Mouse (Mus musculus) MEL (cell line): ENCODE results near the gene Tmtc3. TPM values are rescaled to one million over a fixed set of nuclear protein-coding genes. Genes with fewer than 3 reads are reported as not detected.

ENCODE experiments used
- DNase-seq: peaks from one replicate; pipeline ENCODE4 v3.0.0; 2011; ENCODE audit warnings: low read depth, low spot score
- H3K27ac ChIP-seq: 2 replicates; pipeline ENCODE4 v1.5.1; 2012; ENCODE audit warnings: low read depth, mild to moderate bottlenecking, control low read depth, low read length, moderate library complexity; ENCODE audit not compliant: control insufficient read depth
- H3K27me3 ChIP-seq, 2 experiments: fragments of 150-350 bp in 1 of 2; sonication (generic) in 1 of 2; 2 replicates each; pipeline ENCODE4 v1.6.1; 2012; ENCODE audit warnings: low read length in 2 of 2, mild to moderate bottlenecking in 2 of 2, improper control_type of control experiment in 1 of 2, moderate library complexity in 1 of 2; ENCODE audit not compliant: insufficient read depth in 2 of 2, control insufficient read depth in 1 of 2
- H3K36me3 ChIP-seq, 2 experiments: 2 replicates each; pipeline ENCODE4 v1.6.1; 2012 to 2014; ENCODE audit warnings: low read length in 2 of 2, improper control_type of control experiment in 1 of 2, inconsistent platforms in 1 of 2, mild to moderate bottlenecking in 1 of 2; ENCODE audit not compliant: insufficient read depth in 2 of 2, control insufficient read depth in 1 of 2
- H3K4me1 ChIP-seq, 2 experiments: fragments of 150-350 bp in 1 of 2; sonication (generic) in 1 of 2; 2 replicates each; pipeline ENCODE4 v1.6.1; 2012; ENCODE audit warnings: low read length in 2 of 2, improper control_type of control experiment in 1 of 2, mild to moderate bottlenecking in 1 of 2; ENCODE audit not compliant: insufficient read depth in 2 of 2, control insufficient read depth in 1 of 2
- H3K4me3 ChIP-seq, 2 experiments: fragments of 150-350 bp in 1 of 2; sonication (generic) in 1 of 2; 2 replicates each; pipeline ENCODE4 v1.5.1; 2012; ENCODE audit warnings: low read depth in 2 of 2, low read length in 2 of 2, mild to moderate bottlenecking in 2 of 2, moderate library complexity in 2 of 2, control low read depth in 1 of 2, improper control_type of control experiment in 1 of 2; ENCODE audit not compliant: control insufficient read depth in 1 of 2, insufficient read depth in 1 of 2
- H3K79me2 ChIP-seq: 2 replicates; pipeline ENCODE4 v1.6.1; 2012; ENCODE audit warnings: mild to moderate bottlenecking, low read length, moderate library complexity; ENCODE audit not compliant: control insufficient read depth, poor library complexity, insufficient read depth
- H3K9ac ChIP-seq: 2 replicates; pipeline ENCODE4 v1.6.1; 2012; ENCODE audit warnings: low read depth, mild to moderate bottlenecking, control low read depth, low read length, moderate library complexity; ENCODE audit not compliant: control insufficient read depth, poor library complexity, severe bottlenecking
- H3K9me3 ChIP-seq: fragments of 150-350 bp; sonication (generic); replicated peaks from 2 replicates; pipeline ENCODE4 v1.6.1; 2012; ENCODE audit warnings: mild to moderate bottlenecking, low read length, improper control_type of control experiment, moderate library complexity; ENCODE audit not compliant: insufficient read depth
- BHLHE40 ChIP-seq: IDR thresholded peaks from 2 replicates; pipeline ENCODE4 v1.6.1; 2012; ENCODE audit warnings: low read depth, mild to moderate bottlenecking, inconsistent platforms, low read length, improper control_type of control experiment, borderline replicate concordance
- CHD1 ChIP-seq: IDR thresholded peaks from 2 replicates; pipeline ENCODE4 v1.6.1; 2012; ENCODE audit warnings: low read depth, mild to moderate bottlenecking, inconsistent platforms, low read length, improper control_type of control experiment
- CHD2 ChIP-seq: IDR thresholded peaks from 2 replicates; pipeline ENCODE4 v1.6.1; 2011; ENCODE audit warnings: low read length, improper control_type of control experiment
- CTCF ChIP-seq, 3 experiments: IDR thresholded peaks in 2 of 3; conservative IDR thresholded peaks in 1 of 3; 2 replicates each; pipeline ENCODE4 v1.5.1; 2011 to 2012; ENCODE audit warnings: low read length in 3 of 3, low read depth in 2 of 3, mild to moderate bottlenecking in 2 of 3, improper control_type of control experiment in 1 of 3, inconsistent platforms in 1 of 3, mixed read lengths in 1 of 3, moderate library complexity in 1 of 3; ENCODE audit not compliant: control insufficient read depth in 1 of 3, insufficient read depth in 1 of 3, poor library complexity in 1 of 3, severe bottlenecking in 1 of 3
- EP300 ChIP-seq, 2 experiments: IDR thresholded peaks; 2 replicates each; pipeline ENCODE4 v1.6.1; 2011; ENCODE audit warnings: improper control_type of control experiment in 2 of 2, low read length in 2 of 2, low read depth in 1 of 2, mild to moderate bottlenecking in 1 of 2
- ETS1 ChIP-seq: IDR thresholded peaks from 2 replicates; pipeline ENCODE4 v1.6.1; 2012; ENCODE audit warnings: low read depth, mild to moderate bottlenecking, inconsistent platforms, low read length, improper control_type of control experiment, moderate library complexity
- GABPA ChIP-seq: IDR thresholded peaks from 2 replicates; pipeline ENCODE4 v1.6.1; 2012; ENCODE audit warnings: low read depth, mild to moderate bottlenecking, inconsistent platforms, low read length, improper control_type of control experiment, moderate library complexity
- GATA1 ChIP-seq: IDR thresholded peaks from 2 replicates; pipeline ENCODE4 v1.6.1; 2011; ENCODE audit warnings: low read depth, low read length, improper control_type of control experiment
- HCFC1 ChIP-seq: IDR thresholded peaks from 2 replicates; pipeline ENCODE4 v1.6.1; 2012; ENCODE audit warnings: low read depth, mild to moderate bottlenecking, inconsistent platforms, low read length, improper control_type of control experiment, moderate library complexity
- JUND ChIP-seq: IDR thresholded peaks from 2 replicates; pipeline ENCODE4 v1.6.1; 2011; ENCODE audit warnings: low read depth, mild to moderate bottlenecking, improper control_type of control experiment, low read length
- KAT2A ChIP-seq: conservative IDR thresholded peaks from 2 replicates; pipeline ENCODE4 v1.6.1; 2012; ENCODE audit warnings: low read depth, low read length, improper control_type of control experiment, inconsistent platforms
- MAFK ChIP-seq: IDR thresholded peaks from 2 replicates; pipeline ENCODE4 v1.6.1; 2011; ENCODE audit warnings: low read depth, mild to moderate bottlenecking, low read length, improper control_type of control experiment, borderline replicate concordance
- MAZ ChIP-seq: IDR thresholded peaks from 2 replicates; pipeline ENCODE4 v1.6.1; 2012; ENCODE audit warnings: low read depth, mild to moderate bottlenecking, inconsistent platforms, low read length, improper control_type of control experiment
- MEF2A ChIP-seq: IDR thresholded peaks from 2 replicates; pipeline ENCODE4 v1.6.1; 2014; ENCODE audit warnings: low read depth, mild to moderate bottlenecking, inconsistent platforms, low read length, improper control_type of control experiment; ENCODE audit not compliant: poor library complexity, insufficient replicate concordance, severe bottlenecking; ENCODE audit errors: extremely low read depth
- MXI1 ChIP-seq: IDR thresholded peaks from 2 replicates; pipeline ENCODE4 v1.6.1; 2011; ENCODE audit warnings: mild to moderate bottlenecking, low read depth, low read length, improper control_type of control experiment
- MYB ChIP-seq: IDR thresholded peaks from 2 replicates; pipeline ENCODE4 v1.6.1; 2011; ENCODE audit warnings: mild to moderate bottlenecking, low read depth, low read length, improper control_type of control experiment
- MYC ChIP-seq: IDR thresholded peaks from 2 replicates; pipeline ENCODE4 v1.6.1; 2011; ENCODE audit warnings: low read depth, mild to moderate bottlenecking, low read length, improper control_type of control experiment, moderate library complexity
- NRF1 ChIP-seq: IDR thresholded peaks from 2 replicates; pipeline ENCODE4 v1.6.1; 2014; ENCODE audit warnings: low read depth, mild to moderate bottlenecking, inconsistent platforms, low read length, improper control_type of control experiment, moderate library complexity; ENCODE audit not compliant: poor library complexity, insufficient read depth, severe bottlenecking
- POLR2A ChIP-seq, 2 experiments: IDR thresholded peaks; 2 replicates each; pipeline ENCODE4 v1.6.1; 2011 to 2012; ENCODE audit warnings: low read length in 2 of 2, mild to moderate bottlenecking in 2 of 2, control low read depth in 1 of 2, improper control_type of control experiment in 1 of 2, low read depth in 1 of 2, moderate library complexity in 1 of 2; ENCODE audit not compliant: control insufficient read depth in 1 of 2, insufficient read depth in 1 of 2, poor library complexity in 1 of 2
- RAD21 ChIP-seq: IDR thresholded peaks from 2 replicates; pipeline ENCODE4 v1.6.1; 2011; ENCODE audit warnings: mild to moderate bottlenecking, low read depth, low read length, improper control_type of control experiment
- RCOR1 ChIP-seq: IDR thresholded peaks from 2 replicates; pipeline ENCODE4 v1.6.1; 2012; ENCODE audit warnings: low read depth, mild to moderate bottlenecking, inconsistent platforms, low read length, improper control_type of control experiment
- SIN3A ChIP-seq: IDR thresholded peaks from 2 replicates; pipeline ENCODE4 v1.6.1; 2012; ENCODE audit warnings: low read length, improper control_type of control experiment, inconsistent platforms
- SMC3 ChIP-seq: IDR thresholded peaks from 2 replicates; pipeline ENCODE4 v1.6.1; 2011; ENCODE audit warnings: low read depth, low read length, improper control_type of control experiment
- TAL1 ChIP-seq: IDR thresholded peaks from 2 replicates; pipeline ENCODE4 v1.6.1; 2012; ENCODE audit warnings: mild to moderate bottlenecking, inconsistent platforms, low read length, moderate library complexity, mixed read lengths
- TBP ChIP-seq: IDR thresholded peaks from 2 replicates; pipeline ENCODE4 v1.8.0; 2011; ENCODE audit warnings: low read depth, low read length, improper control_type of control experiment
- TCF12 ChIP-seq: IDR thresholded peaks from 2 replicates; pipeline ENCODE4 v1.6.1; 2014; ENCODE audit warnings: low read depth, mild to moderate bottlenecking, inconsistent platforms, low read length, improper control_type of control experiment, moderate library complexity
- UBTF ChIP-seq: IDR thresholded peaks from 2 replicates; pipeline ENCODE4 v1.6.1; 2012; ENCODE audit warnings: low read depth, mild to moderate bottlenecking, inconsistent platforms, low read length, improper control_type of control experiment, moderate library complexity, borderline replicate concordance; ENCODE audit not compliant: insufficient read depth
- USF2 ChIP-seq, 2 experiments: IDR thresholded peaks; 2 replicates each; pipeline ENCODE4 v1.6.1; 2011 to 2012; ENCODE audit warnings: improper control_type of control experiment in 2 of 2, low read length in 2 of 2, borderline replicate concordance in 1 of 2, inconsistent platforms in 1 of 2, low read depth in 1 of 2, mild to moderate bottlenecking in 1 of 2; ENCODE audit not compliant: insufficient read depth in 1 of 2
- ZKSCAN1 ChIP-seq: IDR thresholded peaks from 2 replicates; pipeline ENCODE4 v1.6.1; 2012; ENCODE audit warnings: low read depth, mild to moderate bottlenecking, inconsistent platforms, low read length, improper control_type of control experiment, moderate library complexity
- polyA plus RNA-seq, 2 experiments: library from polyadenylated mRNA; stranded (reverse) in 1 of 2; unstranded in 1 of 2; fragments of >175 nt in 1 of 2; fragments of >200 nt in 1 of 2; gene quantifications; 2 replicates each; pipeline versions ENCODE4 v1.2.1 to v1.2.4; 2012; ENCODE audit warnings: low replicate concordance in 2 of 2, low read depth in 1 of 2; ENCODE audit not compliant: insufficient read length in 2 of 2, insufficient read depth in 1 of 2, missing spikeins in 1 of 2
- total RNA-seq: library from RNA; depleted of rRNA; stranded (reverse); fragments of 300-350 nt; gene quantifications from 2 replicates; pipeline ENCODE4 v1.2.3, GENCODE M21; 2012

Gene Tmtc3
- total and polyA plus RNA-seq, 3 experiments, result 7.5 to 8.9 TPM; not detected in 1

DNA sequence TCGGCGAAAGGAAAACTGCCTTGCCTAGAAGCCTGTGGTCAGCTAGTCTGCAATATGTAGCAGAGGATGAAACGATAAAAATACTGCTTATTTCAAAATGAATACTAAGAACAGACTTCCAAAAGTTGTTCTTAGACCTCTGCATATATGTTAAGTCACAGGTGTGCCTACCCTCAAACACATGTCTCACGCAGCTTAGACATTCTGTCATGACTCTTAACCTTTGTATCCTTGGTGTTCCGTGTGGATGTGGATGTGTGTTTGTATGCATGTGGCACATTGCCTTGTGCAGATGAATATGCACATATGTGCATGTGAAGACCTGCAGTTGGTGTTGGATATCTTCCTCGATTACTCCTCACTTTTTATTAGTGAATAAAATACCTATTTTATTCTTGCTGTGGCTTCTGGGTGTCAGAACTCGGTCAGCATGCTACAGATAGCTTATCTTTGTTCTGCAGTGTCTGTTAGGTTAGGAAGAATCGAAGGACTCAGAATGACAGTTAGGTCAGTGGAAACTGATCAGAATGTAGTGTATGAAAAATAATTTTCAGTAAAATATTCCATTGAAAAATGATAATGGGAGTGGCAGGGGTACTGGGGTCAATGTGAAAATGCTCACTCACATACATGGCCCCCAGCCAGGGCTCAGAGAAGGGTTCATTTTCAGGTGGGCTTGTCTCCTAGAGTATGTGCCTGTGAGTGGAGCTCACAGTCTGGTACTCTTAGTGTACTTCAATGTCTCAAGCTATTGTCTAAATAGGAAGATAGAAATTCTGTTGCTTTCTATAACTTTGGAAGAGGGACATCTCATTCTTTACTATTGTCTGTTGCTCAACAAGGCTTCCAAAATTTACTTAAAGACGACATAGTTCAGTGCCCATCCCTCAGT, 37.6 kb upstream of the Tmtc3 start:
- H3K4me1 ChIP-seq, result peaks cover 15 to 36% of the 10 kb centered on the region in 2 experiments
- DNase-seq, result peak; percentile 56
- H3K79me2 ChIP-seq, result no peaks in the 10 kb centered on the region
- TF ChIP-seq TAL1 (peak; percentile 74), MXI1 (peak; percentile 50; the same call in 1 of the 2 replicates), POLR2A (IDR thresholded peaks at IDR 0.05; ENCODE audit: control insufficient read depth in 1 of 2, insufficient read depth in 1 of 2, low read depth in 1 of 2, low read length in 2 of 2, poor library complexity in 1 of 2) (no peak), EP300 (IDR thresholded peaks at IDR 0.05; ENCODE audit: low read depth in 1 of 2, low read length in 2 of 2) (peak; percentile 93 to 96), SMC3 (no peak), MYC (0 out of 2 replicates have a peak, but pooled peaks have one; percentile 54), JUND (no peak), NRF1 (no peak), KAT2A (no peak), RCOR1 (0 out of 2 replicates have a peak, but pooled peaks have one; percentile 28), MAZ (no peak), HCFC1 (no peak), MAFK (no peak), CHD2 (no peak; the same call in 1 of the 2 replicates), UBTF (no peak), GABPA (no peak), TCF12 (peak; percentile 94), BHLHE40 (no peak), RAD21 (no peak), MYB (peak; percentile 84), TBP (no peak), ZKSCAN1 (no peak), MEF2A (no peak), CTCF (IDR thresholded peaks at IDR 0.05 in 2 of 3, conservative IDR thresholded peaks at IDR 0.05 in 1 of 3; ENCODE audit: control insufficient read depth in 1 of 3, insufficient read depth in 1 of 3, low read depth in 2 of 3, low read length in 3 of 3, poor library complexity in 1 of 3, severe bottlenecking in 1 of 3) (no peak), GATA1 (peak; percentile 94), CHD1 (no peak), ETS1 (peak; percentile 72), SIN3A (peak; percentile 55; the same call in 1 of the 2 replicates), USF2 (IDR thresholded peaks at IDR 0.05; ENCODE audit: borderline replicate concordance in 1 of 2, insufficient read depth in 1 of 2, low read depth in 1 of 2, low read length in 2 of 2) (no peak)
- peak overlapping the region; percentile 48 for H3K9ac ChIP-seq
- H3K4me3 ChIP-seq, result no peak overlapping the region
- no peaks in the 10 kb centered on the region for H3K27me3 ChIP-seq
- H3K9me3 ChIP-seq, result no peaks in the 10 kb centered on the region
- H3K27ac ChIP-seq, result peak overlapping the region; percentile 95
- peaks cover 0 to 40% of the 10 kb centered on the region in 2 experiments; a peak in 2 of 4 replicates for H3K36me3 ChIP-seq
